Mouse (Mus musculus): ENCODE measurements around the gene Sipa1. TPM values are rescaled to one million over a fixed set of nuclear protein-coding genes. Genes with fewer than 3 reads are reported as not detected.

The Sipa1 gene
- total RNA-seq, 2 experiments from 2014 or later = 41.1 to 45.6 TPM

- DNase-seq (ENCODE audit: low spot score in 2 of 2) = no peak
Observed at GRCm38 (mm10) chr19:5608707-5609106, 54.8 kb downstream of the Sipa1 start.

GRCm38 (mm10) chr19:5607705-5608410 is 55.6 kb downstream of the Sipa1 start:
- DNase-seq (ENCODE audit: low spot score in 2 of 2) = no peak

- DNase-seq (ENCODE audit: low spot score in 2 of 2) = no peak
Observed at GRCm38 (mm10) chr19:5606196-5606595, 57.3 kb downstream of the Sipa1 start.

- no peak for DNase-seq (ENCODE audit: low spot score in 2 of 2)
Observed at GRCm38 (mm10) chr19:5605126-5605525, 58.4 kb downstream of the Sipa1 start.

- DNase-seq (ENCODE audit: low spot score in 2 of 2) = no peak
Observed at GRCm38 (mm10) chr19:5603664-5604063, 59.8 kb downstream of the Sipa1 start.

GRCm38 (mm10) chr19:5601752-5602541 is 61.6 kb downstream of the Sipa1 start, which contains the start of gene Rnaseh2c:
Gene Rnaseh2c, plus strand, starts transcription at chr19:5601873.
- DNase-seq (ENCODE audit: low spot score in 2 of 2) = peak; percentile 59 to 66

Small RNAs within 50 kb of the gene (microRNA-seq; reads per million reads assigned to microRNA genes)
- 0 to 0.95 reads per million in 2 experiments for gene Mir6987 (ENCODE audit: borderline number of aligned reads in 2 of 2)

Other genes starting within 250 kb of the Sipa1 start
- gene Drap1, start 238.7 kb downstream of the Sipa1 start, total RNA-seq (2021) = 100 to 1,000 TPM; 266 to 283 TPM
- gene AI837181, start 238.6 kb downstream of the Sipa1 start, total RNA-seq (2021) = 10 to 100 TPM; 46.5 to 47.2 TPM
- 1 to 10 TPM; 1.1 to 4.9 TPM for gene Fosl1, start 216.2 kb downstream of the Sipa1 start, total RNA-seq (2021)
- 1 to 10 TPM; 6.4 TPM for gene Ccdc85b, start 205.8 kb downstream of the Sipa1 start, total RNA-seq (2021)
- gene Fibp, start 203.1 kb downstream of the Sipa1 start, total RNA-seq (2021) = 10 to 100 TPM; 75.0 to 82.0 TPM
- gene Ctsw, start 195.2 kb downstream of the Sipa1 start, total RNA-seq (2021) = 1 to 10 TPM; 1.0 to 2.1 TPM
- gene Efemp2, start 189.8 kb downstream of the Sipa1 start, total RNA-seq (2021) = 10 to 100 TPM; 56.9 to 91.1 TPM
- 10 to 100 TPM; 25.1 to 35.8 TPM for gene Mus81, start 175.3 kb downstream of the Sipa1 start, total RNA-seq (2021)
- 100 to 1,000 TPM; 689 to 693 TPM for gene Cfl1, start 173.3 kb downstream of the Sipa1 start, total RNA-seq (2021)
- 1 to 10 TPM; 1.7 to 2.2 TPM for gene 1700020D05Rik, start 159.9 kb downstream of the Sipa1 start, total RNA-seq (2021)
- 10 to 100 TPM; 12.3 to 12.4 TPM for gene Snx32, start 153.2 kb downstream of the Sipa1 start, total RNA-seq (2021)
- not detected for gene Ovol1, start 103.1 kb downstream of the Sipa1 start, total RNA-seq (2021)
- 1 to 10 TPM; 6.5 to 9.9 TPM for gene Ap5b1, start 95.7 kb downstream of the Sipa1 start, total RNA-seq (2021)
- 100 to 1,000 TPM; 108 to 113 TPM for gene Rnaseh2c, start 61.8 kb downstream of the Sipa1 start, total RNA-seq (2021)
- gene Kat5, start 53.5 kb downstream of the Sipa1 start, total RNA-seq (2021) = 10 to 100 TPM; 67.8 to 69.3 TPM
- 10 to 100 TPM; 79.6 to 90.2 TPM for gene Rela, start 26.2 kb downstream of the Sipa1 start, total RNA-seq (2021)
- gene Map3k11, start 25.0 kb upstream of the Sipa1 start, total RNA-seq (2021) = 10 to 100 TPM; 36.9 to 45.8 TPM
- gene Pcnx3, start 25.2 kb upstream of the Sipa1 start, total RNA-seq (2021) = 100 to 1,000 TPM in 1 of 2 experiments, 10 to 100 TPM in 1; 84.6 to 103 TPM
- not detected for gene Kcnk7, start 40.7 kb upstream of the Sipa1 start, total RNA-seq (2021)
- gene Ehbp1l1, start 62.6 kb upstream of the Sipa1 start, total RNA-seq (2021) = 10 to 100 TPM; 33.5 to 45.6 TPM
- gene Fam89b, start 65.9 kb upstream of the Sipa1 start, total RNA-seq (2021) = 10 to 100 TPM; 42.9 to 61.5 TPM
- 100 to 1,000 TPM; 241 to 252 TPM for gene Ltbp3, start 77.2 kb upstream of the Sipa1 start, total RNA-seq (2021)
- gene Scyl1, start 107.7 kb upstream of the Sipa1 start, total RNA-seq (2021) = 100 to 1,000 TPM in 1 of 2 experiments, 10 to 100 TPM in 1; 92.3 to 105 TPM
- 10 to 100 TPM; 21.1 to 42.8 TPM for gene Frmd8, start 211.6 kb upstream of the Sipa1 start, total RNA-seq (2021)
- gene Slc25a45, start 214.1 kb upstream of the Sipa1 start, total RNA-seq (2021) = 10 to 100 TPM in 1 of 2 experiments, 1 to 10 TPM in 1; 4.9 to 19.0 TPM
- gene Tigd3, start 230.4 kb upstream of the Sipa1 start, total RNA-seq (2021) = 1 to 10 TPM in 1 of 2 experiments, under 1 TPM in 1; 0.90 to 1.1 TPM
- gene Dpf2, start 249.3 kb upstream of the Sipa1 start, total RNA-seq (2021) = 100 to 1,000 TPM; 111 to 129 TPM